Mouse (Mus musculus) retina, postnatal 1 day (tissue): Measurements from ENCODE around the gene Gm45233.
"Not testable (repeated sequence)": the region's sequence is repeated elsewhere in the genome, so short reads cannot be mapped to it uniquely, and the experiment has no call there.

ENCODE experiments used
- DNase-seq: peaks from one replicate; pipeline ENCODE4 v3.0.0-alpha.2; 2012

Gm45233 gene

DNA sequence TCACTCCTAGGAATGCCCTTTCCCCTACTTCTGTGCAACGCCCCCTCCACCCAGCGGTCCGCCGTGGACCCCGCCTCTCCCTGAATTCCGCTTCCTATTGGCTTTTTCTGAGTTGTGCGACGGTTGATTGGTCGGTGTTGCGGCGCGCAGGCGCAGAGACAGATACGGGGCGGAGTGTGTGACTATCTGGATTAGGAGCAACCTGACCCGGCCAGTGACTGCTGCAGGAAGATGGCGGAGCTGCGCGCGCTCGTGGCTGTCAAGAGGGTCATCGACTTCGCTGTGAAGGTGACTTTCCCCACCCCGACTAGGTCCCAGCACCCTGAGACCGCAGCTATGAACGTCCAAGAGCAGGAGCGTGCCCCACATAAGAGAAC is at the start of gene Gm45233, which contains the start of gene Etfb:
TSS of gene Gm45233 (plus strand) at position 212 of the 377 bp plus-strand sequence.
TSS of gene Etfb (plus strand) at position 167 of the 377 bp plus-strand sequence.
- peak; percentile 97 for DNase-seq

DNA sequence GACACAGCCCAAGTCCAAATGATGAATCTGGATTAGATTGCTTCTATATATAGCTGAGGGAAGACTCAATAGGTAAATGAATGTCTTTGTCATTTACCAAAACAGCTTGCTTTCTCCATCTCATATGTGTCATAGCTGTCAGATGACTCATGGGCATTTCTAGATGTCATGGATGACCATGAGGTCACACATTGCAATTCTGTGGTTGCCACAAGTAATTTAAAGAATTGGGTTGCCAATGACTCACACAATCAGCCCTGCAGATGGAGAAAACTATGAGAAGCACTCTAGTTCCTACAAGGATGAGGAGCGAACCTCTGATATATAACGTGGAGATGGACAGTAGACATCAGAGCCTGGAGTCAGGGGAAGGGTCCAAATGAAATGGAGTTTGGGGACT is 44.4 kb upstream of the Gm45233 start:
- DNase-seq: no peak

DNA sequence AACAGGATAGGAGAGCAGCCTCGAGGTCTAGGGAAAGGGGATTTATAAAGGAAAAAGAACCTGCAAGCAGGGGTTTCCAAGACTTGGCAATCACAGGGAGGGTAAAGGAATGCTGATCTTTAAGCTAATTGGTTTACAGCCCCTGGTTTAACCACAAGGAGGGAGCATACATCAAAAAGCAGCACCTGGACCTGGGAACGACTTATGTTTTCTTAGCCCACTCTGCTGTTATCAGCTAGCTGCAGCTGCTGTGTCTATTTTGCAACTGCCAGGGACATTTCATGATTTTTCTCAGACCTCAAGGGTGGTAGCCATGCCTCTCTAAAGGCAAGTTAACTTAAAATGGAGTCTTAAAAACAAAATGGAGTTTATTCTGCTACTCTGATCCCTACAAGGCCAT is 41.2 kb upstream of the Gm45233 start:
- DNase-seq: no peak

DNA sequence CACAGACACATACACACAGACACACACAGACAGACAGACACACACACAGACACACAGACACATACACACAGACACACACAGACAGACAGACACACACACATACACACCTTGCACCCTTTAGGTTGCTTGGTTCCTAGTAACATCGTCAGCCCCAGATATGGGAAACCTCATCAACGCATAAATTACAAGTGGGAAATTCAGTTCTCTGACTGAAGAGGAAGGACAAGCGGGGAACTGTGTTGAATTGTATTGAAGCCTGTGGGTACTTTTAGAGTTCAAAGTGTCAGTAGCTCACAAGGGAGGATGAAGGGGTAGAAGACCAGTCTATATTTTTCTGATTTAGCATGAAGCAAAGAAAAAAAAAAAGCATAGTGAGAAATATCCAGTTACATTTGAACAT is 36.4 kb upstream of the Gm45233 start:
- no peak for DNase-seq

DNA sequence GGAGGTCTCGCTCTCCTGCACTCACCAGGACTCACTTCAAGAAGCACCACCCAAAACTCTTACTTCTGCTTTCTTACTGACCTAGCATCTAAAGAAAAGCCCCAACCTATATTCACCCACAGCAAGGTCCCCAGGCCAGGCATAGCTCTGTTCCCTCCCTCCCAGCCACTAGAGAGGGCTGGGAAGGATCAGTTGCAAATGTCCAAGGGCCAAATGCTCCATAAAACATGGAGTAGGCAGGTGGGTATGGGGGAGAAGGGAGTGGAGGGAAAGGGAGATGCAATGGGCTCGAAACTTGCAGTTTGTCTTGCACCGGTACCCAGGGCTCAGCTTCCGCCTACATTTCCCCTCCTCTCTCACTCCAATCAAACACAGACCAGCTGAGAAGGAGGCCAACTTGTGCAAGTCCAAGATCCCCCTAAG is 35.8 kb upstream of the Gm45233 start, which contains the start of gene Siglecg:
TSS of gene Siglecg (plus strand) at position 74 of the 423 bp plus-strand sequence.
- DNase-seq: no peak

DNA sequence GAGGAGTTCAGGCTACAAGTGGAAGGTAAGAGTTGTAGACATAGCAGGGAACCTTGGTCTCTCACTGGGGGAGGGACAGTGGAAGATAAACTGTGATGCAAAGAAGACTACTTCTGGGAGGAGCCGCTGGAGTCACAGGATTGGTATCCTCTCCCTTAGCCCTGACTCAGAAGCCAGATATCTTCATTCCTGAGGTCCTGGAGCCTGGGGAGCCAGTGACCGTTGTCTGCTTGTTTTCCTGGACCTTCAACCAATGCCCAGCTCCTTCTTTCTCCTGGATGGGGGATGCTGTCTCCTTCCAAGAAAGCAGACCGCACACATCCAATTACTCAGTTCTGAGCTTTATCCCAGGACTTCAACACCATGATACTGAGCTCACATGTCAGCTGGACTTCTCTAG is 34.8 kb upstream of the Gm45233 start:
- no peak for DNase-seq

- DNase-seq: not testable (repeated sequence)
Observed at GRCm38 (mm10) chr7:43411724-43412123, 32.2 kb upstream of the Gm45233 start.

GRCm38 (mm10) chr7:43417298-43417697 is 26.6 kb upstream of the Gm45233 start:
- DNase-seq: no peak

- DNase-seq: peak; percentile 81
Observed at GRCm38 (mm10) chr7:43422995-43423617, 20.8 kb upstream of the Gm45233 start.

GRCm38 (mm10) chr7:43423991-43424625 is 19.8 kb upstream of the Gm45233 start:
- DNase-seq: no peak

- DNase-seq: no peak
Observed at GRCm38 (mm10) chr7:43427406-43427805, 16.5 kb upstream of the Gm45233 start, which contains the start of gene Lim2. Lim2 (plus strand) TSS chr7:43427670.

DNA sequence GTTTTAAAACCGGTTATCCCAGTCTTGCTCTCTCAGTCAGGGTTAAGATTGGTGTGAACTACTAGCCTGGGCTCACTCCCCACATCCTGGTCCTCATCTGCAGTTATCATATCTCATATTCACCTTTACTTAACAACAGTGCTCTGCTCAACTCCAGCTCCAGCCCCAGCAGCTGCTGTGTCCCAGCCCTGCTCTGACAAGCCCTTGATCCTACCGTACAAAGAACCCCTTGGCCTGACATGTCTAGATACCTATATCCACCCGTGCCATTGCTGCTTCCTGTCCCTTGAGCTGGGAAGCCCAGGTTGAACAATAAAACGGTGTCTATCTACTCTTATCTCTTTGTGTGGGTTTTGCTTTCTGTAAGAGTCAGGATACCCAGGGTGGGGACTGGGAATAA is 14.4 kb upstream of the Gm45233 start:
- DNase-seq: no peak

- DNase-seq: no peak
Observed at GRCm38 (mm10) chr7:43432891-43433290, 11.0 kb upstream of the Gm45233 start.

DNA sequence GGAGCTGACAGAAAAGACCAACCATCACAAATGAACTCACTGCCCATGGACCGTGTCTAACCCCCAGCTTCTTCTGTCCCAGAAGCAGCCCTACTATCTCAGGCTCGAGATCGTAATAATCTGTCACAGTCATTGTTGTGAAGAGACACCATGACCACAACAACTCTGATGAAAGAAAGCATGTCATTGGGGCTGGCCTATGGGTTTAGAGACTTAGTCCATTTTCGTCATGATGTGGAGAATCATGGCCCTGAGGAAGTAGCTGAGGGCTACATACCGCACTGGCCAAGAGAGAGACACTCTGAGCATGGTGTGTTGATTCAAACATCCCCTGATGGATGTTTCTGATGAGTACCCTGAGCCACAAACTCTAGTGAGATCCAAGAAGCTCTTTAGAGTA is 9.3 kb upstream of the Gm45233 start:
- no peak for DNase-seq

DNA sequence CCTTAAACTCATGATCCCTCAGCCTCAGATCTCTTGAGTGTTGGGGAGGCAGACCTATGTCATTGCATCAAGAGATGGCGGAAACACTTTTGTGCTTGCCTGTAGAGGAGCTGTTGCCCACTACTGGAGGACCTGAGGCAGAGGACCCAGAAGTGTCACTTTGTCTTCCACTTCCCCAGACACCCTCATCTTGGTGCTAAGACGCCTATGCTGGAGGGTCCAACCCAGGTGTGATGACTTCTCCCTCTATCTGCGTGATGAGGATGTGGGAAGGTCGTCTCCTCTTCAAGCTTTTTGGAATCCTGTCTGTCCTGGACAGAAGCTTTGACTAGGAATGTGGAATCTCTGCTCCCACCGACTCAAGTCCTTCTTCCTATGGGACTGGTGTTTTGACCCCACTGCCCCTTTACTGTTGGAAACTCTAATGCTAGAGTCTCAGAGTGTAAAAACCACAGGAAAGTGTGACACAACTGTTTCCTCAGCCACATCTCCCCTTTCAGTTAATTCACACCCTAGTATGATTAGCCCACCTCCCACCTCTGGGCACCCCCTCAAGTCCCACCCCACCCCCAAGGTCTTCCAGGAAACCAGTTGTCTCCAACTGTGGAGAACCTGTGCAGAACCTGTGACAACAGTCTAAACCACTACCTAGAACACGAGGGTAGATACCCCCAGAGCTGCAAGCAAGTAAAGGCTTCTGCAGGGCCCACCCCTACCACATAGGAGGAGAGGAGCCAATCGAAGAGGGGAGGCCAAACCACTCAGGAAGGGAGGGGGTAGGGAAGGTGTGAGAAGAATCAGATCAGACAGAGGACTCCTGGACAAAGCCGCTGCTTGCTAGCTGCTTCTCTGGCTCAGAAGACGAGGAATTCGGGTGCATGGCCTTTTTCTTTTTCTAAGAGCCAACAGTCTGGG is 7.3 kb upstream of the Gm45233 start, which contains the start of gene Nkg7:
TSS of gene Nkg7 (plus strand) at position 733 of the 915 bp plus-strand sequence.
- DNase-seq: no peak

- DNase-seq: no peak
Observed at GRCm38 (mm10) chr7:43438611-43439010, 5.3 kb upstream of the Gm45233 start.

DNA sequence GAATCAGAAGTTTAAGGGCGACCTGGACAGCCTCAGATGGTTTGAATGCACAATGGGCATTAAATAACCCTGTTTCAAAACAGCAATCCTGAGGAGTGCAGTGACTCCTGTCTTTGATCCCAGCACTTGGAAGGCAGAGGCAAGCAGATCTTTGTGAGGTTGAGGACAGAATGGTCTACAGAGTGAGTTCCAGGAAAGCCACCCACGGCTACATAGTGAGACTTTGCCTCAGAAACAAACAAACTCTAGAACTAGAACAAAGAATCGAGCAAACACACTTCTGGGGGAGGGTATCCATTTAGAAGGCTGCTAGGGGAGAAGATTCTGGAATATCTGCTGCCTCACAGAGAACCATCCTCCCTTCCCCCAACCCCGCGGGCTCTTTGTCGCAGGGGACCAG is 3.4 kb upstream of the Gm45233 start, which contains the start of gene Cldnd2:
TSS of gene Cldnd2 (plus strand) at position 301 of the 400 bp plus-strand sequence.
- DNase-seq: no peak

DNA sequence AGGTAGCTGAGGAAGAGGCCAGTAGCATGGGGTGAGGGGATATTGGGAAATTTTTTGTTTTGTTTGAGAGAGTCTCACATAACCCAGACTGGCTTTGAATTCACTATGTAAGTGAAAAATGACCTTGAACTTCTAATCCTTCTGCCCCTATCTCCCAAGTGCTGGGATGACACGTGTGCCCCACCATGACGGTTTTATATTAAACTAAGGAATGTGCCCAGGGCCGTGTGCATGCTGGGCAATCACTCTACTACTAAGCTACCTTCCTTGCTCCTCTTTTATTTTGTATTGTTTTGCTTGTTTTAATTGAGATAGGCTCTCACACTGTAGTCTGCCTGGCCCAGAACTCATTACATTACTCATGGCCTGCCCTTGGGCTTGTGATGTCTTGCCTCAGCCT is 2.9 kb upstream of the Gm45233 start:
- no peak for DNase-seq

DNA sequence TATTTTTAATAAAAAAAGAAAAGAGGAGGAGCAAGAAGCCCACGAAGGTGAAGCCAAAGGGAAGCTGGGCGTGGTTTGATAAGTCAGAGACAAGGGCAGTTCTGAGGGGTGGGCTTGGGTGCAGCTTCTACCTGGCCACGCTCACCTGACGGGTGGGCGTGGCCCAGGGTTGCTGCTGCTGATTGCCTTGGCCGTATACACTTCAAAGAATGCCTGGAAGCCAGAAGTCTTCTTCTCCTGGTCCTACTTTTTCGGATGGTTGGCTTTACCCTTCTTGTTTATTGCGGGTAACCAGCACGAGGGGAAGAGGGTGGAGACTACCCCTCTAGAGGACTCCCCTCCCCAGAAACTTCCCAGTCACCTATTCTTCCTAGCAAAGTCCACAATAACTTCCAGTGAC is 1.2 kb upstream of the Gm45233 start:
- DNase-seq: no peak

DNA sequence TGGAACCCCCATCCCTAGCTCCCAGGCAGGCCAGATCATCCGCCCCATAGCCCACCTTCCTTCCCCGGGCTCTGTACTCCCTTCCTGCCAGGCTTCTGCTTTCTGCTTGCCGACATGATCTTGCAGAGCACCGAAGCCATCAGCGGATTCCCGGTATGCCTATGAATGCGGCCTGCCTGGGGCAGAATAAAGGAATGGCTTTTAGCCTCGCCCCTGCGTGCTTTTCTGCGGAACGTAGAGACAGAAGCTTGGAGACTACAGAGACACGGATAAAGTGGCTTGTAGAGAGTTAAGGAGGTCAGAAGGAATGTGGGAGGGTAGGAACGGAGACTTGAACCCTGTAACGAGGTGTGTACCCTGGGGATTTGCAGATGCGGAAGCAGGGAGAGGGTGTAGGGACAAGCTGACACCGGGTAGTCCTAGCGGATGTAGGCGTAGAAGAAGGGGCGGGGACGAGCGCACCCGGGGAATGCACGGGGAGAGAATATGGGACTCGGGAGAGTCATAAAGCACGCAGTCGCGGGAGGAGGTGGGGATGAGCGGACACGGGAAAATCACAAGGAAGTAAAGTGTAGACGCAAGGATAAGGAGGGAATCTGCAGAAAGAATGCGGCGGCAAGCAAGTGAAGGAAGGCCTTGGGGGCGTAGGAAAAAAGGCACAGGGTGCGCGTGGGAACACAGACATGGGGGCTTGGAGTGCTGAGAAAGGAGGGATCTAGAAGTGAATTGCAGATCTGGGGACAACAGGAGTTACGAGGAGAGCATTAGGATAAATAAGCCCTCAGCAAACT is 607 bp upstream of the Gm45233 start:
- peak; percentile 71 for DNase-seq

- DNase-seq: no peak
Observed at GRCm38 (mm10) chr7:43447801-43448200, 3.9 kb downstream of the Gm45233 start.

DNA sequence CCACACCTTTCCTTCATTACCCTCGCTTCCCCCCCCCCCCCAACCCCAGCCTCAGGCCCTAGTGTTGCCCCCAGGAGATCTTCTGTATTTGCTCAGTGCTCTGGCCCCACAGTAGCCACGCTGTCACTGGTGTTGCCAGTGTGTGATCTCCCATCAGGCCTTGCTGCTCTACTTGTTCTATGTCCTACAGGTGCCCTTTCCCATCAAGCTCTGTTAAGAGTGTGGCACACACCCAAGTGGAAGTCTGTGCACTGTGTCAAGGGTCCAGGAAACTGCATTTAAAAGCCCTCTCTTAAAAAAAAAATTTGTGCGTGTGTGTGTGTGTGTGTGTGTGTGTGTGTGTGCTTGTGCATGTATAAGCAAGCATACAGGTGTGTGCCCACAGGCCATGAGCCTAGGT is 4.3 kb downstream of the Gm45233 start:
- DNase-seq: no peak
